Mouse (Mus musculus) brain, embryonic 18.5 days (tissue): ENCODE results near the gene Rabep2.

Experiments
- DNase-seq: peaks from one replicate; pipeline ENCODE4 v3.0.0-alpha.2; 2012; ENCODE audit warnings: low read depth, low spot score

The Rabep2 gene

GRCm38 (mm10) chr7:126430167-126430566 is 1.6 kb downstream of the Rabep2 start:
- DNase-seq, result no peak

DNA sequence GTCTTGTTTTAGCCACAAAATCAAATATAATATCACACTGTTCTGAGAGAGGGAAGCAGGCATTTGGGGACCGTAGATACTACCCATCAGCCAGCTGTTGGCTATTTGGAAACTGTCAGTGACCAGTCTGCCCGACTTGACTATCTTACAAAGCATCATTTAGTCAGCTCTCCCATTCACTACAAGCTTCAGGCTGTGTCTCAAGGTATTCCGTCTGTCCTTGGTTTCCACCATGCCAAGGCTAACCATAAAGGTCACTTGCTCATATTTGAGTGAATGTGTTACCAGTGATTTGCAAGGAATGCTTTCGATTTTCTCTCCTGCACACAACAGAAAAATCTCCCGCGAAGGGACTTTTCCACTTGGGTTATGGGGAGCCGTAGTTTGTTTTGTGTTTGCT is 6.2 kb downstream of the Rabep2 start:
- DNase-seq, result no peak

GRCm38 (mm10) chr7:126435801-126436200 is 7.2 kb downstream of the Rabep2 start:
- no peak for DNase-seq

DNA sequence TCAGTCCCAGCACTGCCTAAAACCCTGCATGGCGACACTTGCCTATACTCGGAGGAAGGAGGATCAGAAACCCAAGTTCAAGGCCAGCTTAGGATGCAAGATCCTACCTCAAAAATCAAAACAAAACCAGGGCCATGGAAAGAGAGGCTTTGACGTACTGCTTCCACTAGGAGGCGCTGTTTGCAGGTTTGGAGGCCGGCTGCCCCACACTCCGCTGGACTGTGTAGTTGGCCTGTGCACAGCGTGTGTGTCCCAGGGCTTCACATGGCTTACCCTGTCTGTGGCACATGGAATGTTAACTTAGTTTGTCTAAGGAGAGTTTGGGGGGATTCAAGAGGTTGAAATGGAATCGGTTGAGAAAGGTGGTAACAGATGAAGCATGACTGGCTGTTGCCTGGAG is 8.3 kb downstream of the Rabep2 start:
- no peak for DNase-seq

DNA sequence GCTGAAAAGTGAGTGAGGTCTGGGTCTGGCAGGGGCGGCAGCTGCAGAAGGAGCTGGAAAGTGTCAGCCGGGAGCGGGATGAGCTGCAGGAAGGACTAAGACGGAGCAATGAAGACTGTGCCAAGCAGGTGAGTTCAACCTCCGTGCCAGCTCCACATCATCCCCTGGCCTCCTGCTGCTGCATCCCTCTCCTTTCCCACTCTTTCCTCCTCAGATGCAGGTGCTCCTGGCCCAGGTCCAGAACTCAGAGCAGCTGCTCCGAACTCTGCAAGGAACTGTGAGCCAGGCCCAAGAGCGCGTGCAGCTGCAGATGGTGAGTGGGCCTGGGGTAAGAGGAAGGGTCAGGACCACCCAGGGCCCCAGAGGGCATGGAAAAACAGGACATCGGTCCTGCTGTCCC is 11.6 kb downstream of the Rabep2 start:
- DNase-seq, result no peak

DNA sequence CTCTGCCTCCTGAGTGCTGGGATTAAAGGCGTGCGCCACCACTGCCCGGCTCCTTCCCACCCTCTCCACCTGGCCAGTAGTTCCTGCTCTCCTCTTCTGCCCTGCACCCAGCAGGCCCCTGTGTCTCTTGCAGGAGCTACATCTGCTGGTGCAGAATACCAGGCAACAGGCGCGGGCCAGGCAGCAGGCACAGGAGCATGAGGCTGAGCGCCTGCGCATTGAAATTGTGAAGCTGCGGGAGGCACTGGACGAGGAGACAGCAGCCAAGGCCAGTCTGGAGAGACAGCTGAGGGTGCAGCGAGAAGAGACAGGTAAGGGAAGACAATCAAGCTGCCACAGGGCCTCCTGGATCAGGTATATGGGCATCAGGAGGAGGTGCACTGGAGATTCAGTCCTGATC is 15.4 kb downstream of the Rabep2 start:
- no peak for DNase-seq

- DNase-seq, result no peak
Measured at GRCm38 (mm10) chr7:126444536-126444935, 16.0 kb downstream of the Rabep2 start.

DNA sequence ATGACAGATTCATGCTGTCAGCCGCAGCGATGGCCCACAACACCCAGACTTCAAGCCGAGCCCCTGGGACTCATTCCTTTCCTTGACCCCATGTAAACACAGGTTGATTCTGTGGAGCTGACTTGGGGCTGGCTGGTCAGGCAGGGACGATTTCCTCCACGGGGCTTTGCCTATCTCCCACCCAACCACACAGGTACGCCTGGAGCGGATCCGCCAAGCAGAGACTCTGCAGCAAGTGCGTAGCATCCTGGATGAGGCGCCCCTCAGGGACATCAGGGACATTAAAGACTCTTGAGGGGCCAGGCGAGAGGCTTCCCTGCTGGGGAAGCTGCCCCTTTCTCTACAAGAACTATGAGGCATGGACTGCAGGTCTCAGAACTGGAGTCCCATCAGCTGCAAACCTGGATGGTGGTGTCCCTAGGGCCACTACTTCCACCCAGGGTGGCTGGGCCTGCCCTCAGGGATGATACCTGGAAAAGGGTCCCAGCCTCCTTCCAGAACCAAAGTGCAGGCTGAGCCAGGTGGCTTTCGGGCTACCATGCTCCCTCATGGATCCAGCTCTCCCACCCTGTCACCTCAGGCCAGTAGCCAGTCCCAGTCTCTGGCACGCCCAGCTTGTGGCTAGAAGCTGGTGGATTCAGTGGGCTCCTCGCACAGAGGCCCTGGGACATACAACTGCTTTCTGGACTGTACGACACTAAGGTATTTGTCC is 16.7 kb downstream of the Rabep2 start:
- no peak for DNase-seq

DNA sequence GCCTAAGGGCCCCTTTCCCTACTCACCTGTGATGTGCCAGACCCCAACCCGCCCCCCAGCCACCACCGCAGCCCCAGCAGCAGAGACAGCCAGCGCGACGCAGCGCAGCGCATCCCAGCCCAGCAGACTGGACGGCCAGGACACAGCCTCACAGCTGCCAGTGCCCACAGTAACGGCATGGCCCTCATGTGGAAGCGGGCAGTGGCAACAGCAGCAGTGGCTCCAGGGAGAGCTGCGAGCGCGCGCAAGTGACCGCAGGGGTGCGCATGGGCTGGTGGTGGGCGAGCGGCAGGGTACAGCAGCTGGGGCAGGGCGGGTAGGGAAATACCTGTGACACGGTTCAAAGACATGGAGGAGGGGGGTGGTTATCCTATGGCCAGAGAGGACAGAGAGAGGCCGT is 17.7 kb downstream of the Rabep2 start:
- DNase-seq, result no peak

DNA sequence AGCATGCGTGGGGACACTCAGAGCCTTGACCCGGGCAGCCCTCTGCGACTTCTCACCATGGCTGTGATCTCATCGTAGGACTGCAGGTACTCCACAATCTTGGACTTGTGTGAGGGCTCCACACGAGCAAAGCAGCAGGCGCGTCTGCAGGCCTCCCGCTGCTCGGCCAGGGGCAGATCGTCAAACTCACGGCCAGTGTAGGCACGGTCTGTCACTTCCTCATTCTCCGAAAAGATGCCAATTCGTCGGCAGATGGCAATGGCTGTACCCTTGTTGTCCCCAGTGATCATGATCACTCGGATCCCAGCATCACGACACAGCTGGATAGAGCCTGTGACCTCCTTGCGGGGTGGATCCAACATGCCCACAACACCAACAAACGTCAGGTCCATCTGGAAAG is 19.9 kb downstream of the Rabep2 start:
- DNase-seq, result no peak

DNA sequence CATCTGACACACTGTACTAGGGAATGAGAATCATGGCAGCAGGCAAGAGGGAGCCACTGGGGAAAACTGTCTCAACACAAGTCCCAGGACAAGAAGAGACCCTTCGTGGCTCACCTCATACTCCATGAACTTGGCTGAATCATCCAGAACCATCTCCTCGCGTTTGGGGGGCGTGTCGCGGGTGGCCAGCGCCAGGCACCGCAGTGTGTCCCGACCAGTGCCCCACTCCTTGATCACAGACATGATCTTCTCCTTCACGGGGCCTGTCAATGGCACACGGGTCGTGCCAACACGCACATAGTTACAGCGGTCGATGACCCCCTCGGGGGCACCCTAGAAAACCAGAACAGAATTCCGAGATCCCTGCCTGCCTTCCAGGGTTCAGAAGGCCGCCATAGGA is 21.4 kb downstream of the Rabep2 start:
- no peak for DNase-seq

DNA sequence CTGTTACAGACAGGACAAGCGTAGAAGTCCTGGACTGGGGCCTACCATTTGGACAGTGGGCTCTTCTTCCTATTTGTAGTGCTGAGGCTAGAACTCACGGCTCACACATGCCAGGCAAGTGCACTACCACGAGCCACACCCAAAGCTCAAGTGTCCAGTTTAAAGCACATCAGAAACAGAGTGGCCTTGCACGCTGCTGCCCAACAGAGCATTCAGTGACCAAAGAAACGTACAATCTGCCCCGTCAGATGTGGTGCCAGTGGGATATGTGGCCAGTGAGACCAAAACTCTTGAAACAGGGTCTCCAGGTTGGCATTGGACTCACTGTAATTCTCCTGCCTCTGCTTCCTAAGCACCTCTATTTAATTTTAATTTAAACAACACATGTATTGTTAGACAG is 22.1 kb downstream of the Rabep2 start:
- DNase-seq, result no peak

GRCm38 (mm10) chr7:126452244-126452643 is 23.7 kb downstream of the Rabep2 start:
- DNase-seq, result no peak

- DNase-seq, result no peak
Measured at GRCm38 (mm10) chr7:126453861-126454260, 25.3 kb downstream of the Rabep2 start.

DNA sequence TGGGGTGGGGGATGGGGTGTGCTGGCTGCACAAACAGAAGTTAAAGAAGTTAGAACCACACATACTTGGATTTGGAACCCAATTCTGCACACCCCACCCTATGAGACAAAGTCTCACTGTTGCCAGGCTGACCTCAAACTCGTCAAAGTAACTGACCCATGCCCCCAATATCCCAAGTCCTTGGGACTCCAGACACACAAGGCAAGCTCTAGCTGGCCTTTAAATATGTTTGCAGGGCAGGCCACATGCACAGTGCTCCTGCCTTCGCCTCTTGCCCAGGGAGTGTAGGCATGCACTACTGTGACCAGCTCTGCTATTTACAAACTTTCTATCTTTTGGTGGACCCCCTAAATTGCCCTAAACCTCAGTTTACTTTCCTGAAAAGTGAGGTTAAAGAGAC is 26.7 kb downstream of the Rabep2 start:
- DNase-seq, result no peak

- no peak for DNase-seq
Measured at GRCm38 (mm10) chr7:126456382-126457266, 28.1 kb downstream of the Rabep2 start.

DNA sequence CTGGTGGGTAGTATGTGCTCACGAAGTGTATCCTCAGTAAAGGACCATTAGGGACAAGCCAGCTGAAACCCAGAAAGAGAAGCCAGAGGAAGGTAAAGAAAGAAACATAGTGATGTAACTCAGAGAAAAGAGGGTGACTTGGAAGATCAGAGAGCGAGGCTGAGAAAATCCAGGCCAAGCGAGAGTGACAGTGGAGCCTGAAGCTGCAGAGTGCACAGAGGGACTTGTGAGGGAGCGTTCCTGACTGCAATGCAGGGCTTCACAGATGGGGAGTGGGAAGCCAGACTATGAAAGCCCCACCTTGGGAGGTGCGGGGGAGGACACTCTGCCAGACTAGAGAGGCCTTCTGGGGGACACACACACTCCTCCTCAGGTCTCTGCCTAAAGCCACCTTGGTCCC is 29.7 kb downstream of the Rabep2 start:
- no peak for DNase-seq

- DNase-seq, result no peak
Measured at GRCm38 (mm10) chr7:126458844-126459618, 30.5 kb downstream of the Rabep2 start.

GRCm38 (mm10) chr7:126460623-126461399 is 32.3 kb downstream of the Rabep2 start:
- no peak for DNase-seq

DNA sequence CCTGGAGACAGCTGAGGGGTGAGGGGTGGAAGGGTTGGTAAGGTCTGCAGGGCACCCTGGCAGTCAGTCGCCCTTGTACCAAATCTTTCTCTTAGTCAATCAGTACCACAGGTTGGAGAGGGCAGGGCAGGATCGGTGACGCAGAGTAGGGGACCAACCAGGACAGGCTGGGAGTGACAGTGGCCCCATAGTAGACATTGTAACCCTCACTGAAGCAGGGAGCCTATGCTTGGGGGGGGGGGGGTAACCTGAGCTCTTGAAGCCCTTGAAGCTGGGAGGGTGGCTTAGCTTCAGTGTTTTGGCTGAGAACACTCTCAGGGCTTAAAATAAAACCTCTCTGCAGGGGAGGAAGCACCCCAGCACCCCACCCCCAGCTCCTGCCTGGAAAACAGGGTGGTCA is 33.1 kb downstream of the Rabep2 start:
- no peak for DNase-seq

DNA sequence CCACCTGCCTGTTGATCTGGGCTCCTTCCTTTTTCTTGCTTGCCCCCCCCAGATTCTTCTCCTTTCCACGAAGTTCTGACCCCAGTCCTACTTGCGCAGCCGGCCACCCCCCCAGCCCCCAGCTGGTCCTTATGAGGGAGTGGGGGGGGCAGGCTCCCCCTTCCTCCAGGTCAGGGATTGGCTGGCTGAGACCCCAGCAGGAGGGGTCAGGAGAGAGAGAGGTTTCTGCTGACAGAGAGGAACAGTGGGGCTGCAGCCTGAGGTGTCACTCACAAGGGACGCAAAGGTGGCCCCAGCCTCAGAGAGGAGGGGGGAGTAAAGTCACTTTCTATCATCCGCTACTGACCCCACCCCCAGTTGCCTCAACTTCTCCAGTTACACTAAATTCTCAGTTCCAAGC is 34.4 kb downstream of the Rabep2 start, which contains the start of gene Atp2a1:
Gene Atp2a1 (minus strand): TSS at position 105 of the 400 bp plus-strand sequence.
- no peak for DNase-seq
